Mouse (Mus musculus) ovary, postnatal 14 days (tissue): ENCODE measurements at regions not wholly inside any gene's neighbourhood (a gene's known extent, or its start where the extent isn't known, plus 50 kb on each side); places are given as distances from the start of the nearest gene placed in this dataset.

ENCODE experiments used
- DNase-seq: peaks from one replicate; pipeline ENCODE4 v3.0.0; 2022; ENCODE audit warnings: low spot score

GRCm38 (mm10) chr17:14764796-14765195 lies 70.8 kb upstream of the Thbs2 start:
- no peak for DNase-seq

- DNase-seq, result peak; percentile 7
Measured at GRCm38 (mm10) chr17:14753095-14753494, 59.1 kb upstream of the Thbs2 start.

GRCm38 (mm10) chr17:14750519-14751145 lies 56.6 kb upstream of the Thbs2 start:
- no peak for DNase-seq

- no peak for DNase-seq
Measured at GRCm38 (mm10) chr17:14749281-14749680, 55.2 kb upstream of the Thbs2 start.

- DNase-seq, result no peak
Measured at GRCm38 (mm10) chr17:14747255-14747869, 53.3 kb upstream of the Thbs2 start.

- DNase-seq, result no peak
Measured at GRCm38 (mm10) chr17:14745512-14745911, 51.5 kb upstream of the Thbs2 start.

- DNase-seq, result no peak
Measured at GRCm38 (mm10) chr17:14744010-14744409, 50.0 kb upstream of the Thbs2 start.
